Mouse (Mus musculus) neutrophil, adult 5-6 weeks (primary cell): ENCODE measurements at regions not wholly inside any gene's neighbourhood (a gene's known extent, or its start where the extent isn't known, plus 50 kb on each side); places are given as distances from the start of the nearest gene placed in this dataset.

Experiments used
- ATAC-seq: fragments of 151-379, 151-347 bp; 2 replicates; pipeline ENCODE4 v1.8.0; 2017; ENCODE audit warnings: mild to moderate bottlenecking, moderate TSS enrichment; ENCODE audit not compliant: insufficient number of reproducible peaks, poor library complexity, low FRiP score, severe bottlenecking; ENCODE audit errors: extremely low read depth

DNA sequence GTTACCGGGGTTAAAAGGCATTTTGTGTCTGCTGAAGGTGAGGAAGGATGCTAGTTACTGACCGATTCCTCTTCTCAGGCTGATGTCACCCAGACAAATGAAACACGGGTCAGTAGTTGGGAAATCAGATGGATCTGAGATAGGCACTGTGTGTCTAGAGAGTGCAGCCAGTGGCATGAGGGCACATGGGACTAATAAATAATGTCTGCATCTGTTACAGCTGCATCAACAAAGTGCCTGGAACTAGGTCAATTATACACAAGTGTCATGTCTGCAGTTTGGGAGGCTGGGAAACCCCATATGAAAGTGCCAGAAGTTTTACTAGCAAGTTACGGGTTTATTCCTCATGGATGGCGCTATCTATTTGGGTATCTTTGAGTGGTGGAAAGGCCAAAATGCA is 68.8 kb downstream of the Cxcl12 start:
- no peak for ATAC-seq

GRCm38 (mm10) chr6:117241206-117241605 is 72.9 kb downstream of the Cxcl12 start:
- ATAC-seq: no peak

GRCm38 (mm10) chr6:117245398-117245797 is 77.1 kb downstream of the Cxcl12 start:
- no peak for ATAC-seq

- no peak for ATAC-seq
These were observed 77.5 kb downstream of the Cxcl12 start for GRCm38 (mm10) chr6:117245849-117246248.

- no peak for ATAC-seq
These were observed 81.0 kb downstream of the Cxcl12 start for GRCm38 (mm10) chr6:117249230-117249921.

GRCm38 (mm10) chr6:117250051-117250450 is 81.7 kb downstream of the Cxcl12 start:
- no peak for ATAC-seq

DNA sequence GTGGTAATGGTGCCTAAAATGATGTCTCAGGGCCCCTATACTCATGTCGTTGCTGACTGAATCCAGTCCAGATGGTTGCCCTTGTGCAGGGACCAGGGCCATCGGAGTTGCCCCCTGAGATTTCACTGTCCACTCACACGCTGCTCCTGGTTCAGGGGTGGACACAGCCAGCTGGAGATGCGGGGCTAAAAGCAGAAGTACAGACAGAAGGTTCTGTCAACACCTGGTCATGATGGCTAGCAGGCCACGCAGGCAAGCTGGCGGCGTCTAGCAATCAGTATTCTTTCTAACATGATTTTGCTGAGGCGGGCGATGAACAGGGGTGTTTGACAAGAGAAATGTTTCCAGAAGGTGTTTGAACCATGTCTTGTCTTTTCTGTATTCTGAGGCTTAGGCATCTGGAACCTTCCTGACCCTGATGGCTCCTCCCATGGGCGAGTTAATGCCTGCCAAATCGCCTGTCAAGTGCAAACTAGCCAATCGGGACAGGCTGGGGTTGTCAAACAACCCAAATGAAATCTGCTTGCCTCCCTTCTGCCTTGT is 83.1 kb downstream of the Cxcl12 start:
- ATAC-seq: no peak

DNA sequence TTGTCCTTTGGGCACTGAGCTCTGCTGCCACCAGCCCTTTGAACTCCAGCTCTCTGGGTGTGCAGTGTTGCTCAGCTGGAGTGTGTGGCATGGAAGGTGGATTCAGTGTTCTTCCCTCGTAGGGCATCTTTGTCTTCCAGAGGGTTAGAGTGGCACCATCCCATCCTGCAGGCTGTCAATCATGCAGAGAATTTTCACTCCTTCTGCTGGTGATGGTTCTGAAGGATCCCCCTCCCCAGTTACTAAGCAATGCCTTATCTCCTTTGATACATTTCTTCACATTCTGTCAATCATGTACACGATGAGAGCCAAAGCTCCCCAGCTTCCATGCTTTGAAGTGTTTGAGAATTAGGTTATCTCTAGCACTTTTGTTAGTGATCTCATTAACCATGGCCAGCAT is 84.0 kb downstream of the Cxcl12 start:
- ATAC-seq: no peak

DNA sequence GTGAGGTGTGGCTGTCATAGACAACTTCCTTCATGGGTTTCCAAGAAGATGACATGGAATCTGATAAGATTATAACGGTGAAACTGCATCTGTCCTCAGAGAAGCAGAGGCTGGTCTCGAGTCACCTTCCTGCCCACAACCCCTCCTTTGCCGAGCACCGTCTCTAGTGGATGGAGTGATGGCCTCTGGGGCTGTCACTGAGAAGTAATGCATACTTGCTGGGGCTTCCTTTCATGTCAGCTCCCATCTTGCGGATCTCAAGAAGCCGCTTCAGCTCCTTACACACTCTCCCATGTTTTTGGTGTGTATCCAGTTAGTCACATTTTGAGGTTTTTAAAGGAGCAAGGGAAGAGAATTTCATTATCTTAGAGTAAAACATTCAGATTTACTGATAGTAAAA is 84.7 kb downstream of the Cxcl12 start:
- ATAC-seq: no peak

DNA sequence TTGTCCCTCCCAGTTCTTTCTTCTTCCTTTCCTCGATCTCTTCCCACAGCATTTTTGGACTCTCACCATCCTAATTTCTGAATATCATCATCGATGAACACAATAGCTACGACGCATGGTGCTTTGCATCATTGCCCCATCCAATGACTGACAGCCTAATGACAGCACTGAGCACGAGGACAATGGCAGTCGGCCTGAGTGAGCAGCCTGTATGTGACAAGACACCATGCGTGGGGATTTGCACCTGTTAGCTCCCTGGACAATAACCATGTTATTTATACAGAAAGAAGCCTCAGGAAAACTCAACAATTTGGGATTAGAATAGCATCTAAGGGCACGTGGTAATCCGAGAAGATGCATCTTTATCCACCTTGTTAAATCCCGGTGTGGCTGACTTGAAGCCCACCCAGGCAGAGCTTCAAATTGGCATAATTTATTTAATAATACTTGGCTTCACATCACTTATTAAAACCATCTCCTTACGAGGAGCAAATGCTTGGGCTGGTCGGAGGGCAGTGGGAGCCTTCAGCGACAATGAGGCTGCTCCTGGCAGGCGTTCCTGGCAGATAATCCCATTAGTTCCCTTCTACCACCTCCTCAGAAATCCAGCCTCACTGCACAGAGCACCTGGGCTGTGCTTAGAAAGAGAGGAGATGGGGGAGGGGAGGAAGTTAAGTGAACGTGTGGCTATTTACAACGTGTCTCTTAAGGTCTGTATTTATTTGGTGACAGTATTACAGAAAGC is 85.4 kb downstream of the Cxcl12 start:
- no peak for ATAC-seq

- ATAC-seq: no peak
These were observed 86.4 kb downstream of the Cxcl12 start for GRCm38 (mm10) chr6:117254620-117255228.

DNA sequence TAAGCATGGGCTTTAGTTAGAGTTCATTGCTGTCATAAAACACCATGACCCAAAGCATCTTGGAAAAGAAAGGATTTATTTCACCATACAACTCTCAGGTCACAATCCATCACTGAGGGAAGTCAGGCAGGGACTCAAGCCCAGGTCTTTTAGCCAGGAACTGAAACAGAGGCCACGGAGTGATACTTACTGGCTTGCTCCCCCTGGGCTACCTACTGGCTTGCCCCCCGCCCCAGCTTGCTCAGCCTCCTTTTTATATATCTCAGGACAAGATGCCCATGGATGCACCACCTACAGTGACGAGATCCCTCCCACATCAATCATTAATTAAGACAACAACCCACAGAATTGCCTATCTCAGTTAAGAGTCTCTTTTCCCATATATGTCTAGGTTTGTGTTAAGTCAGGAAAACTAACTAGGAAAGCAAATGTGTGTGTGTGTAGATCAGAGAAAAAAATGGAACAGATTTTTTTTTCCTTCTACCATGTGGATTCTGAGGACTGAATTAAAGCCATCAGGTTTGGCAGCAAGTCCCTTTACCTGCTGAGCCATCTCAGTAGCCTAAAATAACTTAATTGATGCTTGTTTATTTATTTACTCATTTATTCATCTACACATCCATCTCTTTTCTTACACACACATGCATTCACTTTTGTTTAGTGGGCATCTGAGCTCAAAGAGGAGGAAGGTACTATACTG is 87.2 kb downstream of the Cxcl12 start:
- ATAC-seq: no peak

GRCm38 (mm10) chr6:117256099-117256471 is 87.8 kb downstream of the Cxcl12 start:
- ATAC-seq: no peak

DNA sequence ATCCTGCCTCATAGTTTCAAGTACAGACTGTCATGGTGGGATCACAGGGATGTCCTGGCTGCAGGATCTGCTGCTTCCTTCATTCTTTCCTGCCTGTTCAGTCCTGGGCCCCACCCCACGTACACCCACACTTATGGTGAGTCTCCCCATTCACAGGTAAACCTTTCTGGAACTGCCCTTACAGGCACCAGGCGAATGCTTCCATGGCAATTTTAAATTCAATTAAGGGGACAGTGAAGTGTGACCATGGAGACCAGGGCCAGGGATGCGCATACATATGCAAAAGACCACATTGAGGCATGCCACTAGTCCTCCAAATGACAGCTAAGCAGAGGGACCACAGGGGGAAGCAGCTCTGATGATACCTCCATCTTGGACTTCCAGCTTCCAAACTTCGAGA is 89.3 kb downstream of the Cxcl12 start:
- ATAC-seq: no peak

DNA sequence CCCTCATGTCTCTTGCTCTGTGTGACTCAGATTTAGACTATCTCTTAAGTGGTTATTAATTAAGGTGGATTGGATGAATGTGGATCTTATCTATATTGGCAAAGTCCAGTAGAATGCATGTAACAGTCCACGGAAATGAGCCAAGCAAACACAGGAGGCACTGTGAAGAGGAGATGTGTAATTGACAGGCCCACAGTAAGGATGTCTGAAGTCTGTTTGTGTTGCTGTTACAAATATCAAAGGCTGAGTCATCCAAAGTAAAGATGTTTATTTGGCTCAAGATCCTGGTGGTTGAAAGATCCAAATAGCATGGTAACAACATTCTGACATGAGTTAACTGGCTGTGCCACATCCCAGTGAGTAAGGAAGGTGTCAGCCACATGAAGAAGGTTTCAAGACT is 99.6 kb downstream of the Cxcl12 start:
- ATAC-seq: no peak

GRCm38 (mm10) chr6:117268376-117268775 is 100.0 kb downstream of the Cxcl12 start:
- no peak for ATAC-seq

GRCm38 (mm10) chr6:117270261-117270660 is 101.9 kb downstream of the Cxcl12 start:
- no peak for ATAC-seq

GRCm38 (mm10) chr6:117271562-117272226 is 103.4 kb downstream of the Cxcl12 start:
- no peak for ATAC-seq
